Mouse (Mus musculus): ENCODE measurements at regions not wholly inside any gene's neighbourhood (a gene's known extent, or its start where the extent isn't known, plus 50 kb on each side); places are given as distances from the start of the nearest gene placed in this dataset.
A peak's percentile ranks its signal among the peaks of the same experiment; 100 is the strongest.

GRCm38 (mm10) chr1:184606541-184606940, 125.9 kb downstream of the Hlx start:
- DNase-seq (ENCODE audit: low spot score in 2 of 2): no peak

- DNase-seq (ENCODE audit: low spot score in 2 of 2): no peak
Observed at GRCm38 (mm10) chr1:184605666-184606065, 126.8 kb downstream of the Hlx start.

- DNase-seq (ENCODE audit: low spot score in 2 of 2): no peak
Observed at GRCm38 (mm10) chr1:184603136-184603535, 129.3 kb downstream of the Hlx start.

- DNase-seq (ENCODE audit: low spot score in 2 of 2): no peak
Observed at GRCm38 (mm10) chr1:184595449-184595848, 137.0 kb downstream of the Hlx start.

GRCm38 (mm10) chr1:184590634-184591033, 141.8 kb downstream of the Hlx start:
- no peak for DNase-seq (ENCODE audit: low spot score in 2 of 2)

GRCm38 (mm10) chr1:184589277-184589676, 143.1 kb downstream of the Hlx start:
- no peak for DNase-seq (ENCODE audit: low spot score in 2 of 2)

- no peak for DNase-seq (ENCODE audit: low spot score in 2 of 2)
Observed at GRCm38 (mm10) chr1:184584505-184584874, 147.9 kb downstream of the Hlx start.

- no peak for DNase-seq (ENCODE audit: low spot score in 2 of 2)
Observed at GRCm38 (mm10) chr1:184583751-184584504, 148.5 kb downstream of the Hlx start.

GRCm38 (mm10) chr1:184579475-184579874, 152.9 kb downstream of the Hlx start:
- DNase-seq (ENCODE audit: low spot score in 2 of 2): no peak

- DNase-seq (ENCODE audit: low spot score in 2 of 2): no peak
Observed at GRCm38 (mm10) chr1:184576527-184576926, 155.9 kb downstream of the Hlx start.

- peak in 1 of 2 experiments; percentile 9 for DNase-seq (ENCODE audit: low spot score in 2 of 2)
Observed at GRCm38 (mm10) chr1:184573325-184573724, 159.1 kb downstream of the Hlx start.

- no peak for DNase-seq (ENCODE audit: low spot score in 2 of 2)
Observed at GRCm38 (mm10) chr1:184570681-184571080, 161.7 kb downstream of the Hlx start.

GRCm38 (mm10) chr1:184562926-184563325, 169.5 kb downstream of the Hlx start:
- no peak for DNase-seq (ENCODE audit: low spot score in 2 of 2)

GRCm38 (mm10) chr1:184562239-184562638, 170.2 kb downstream of the Hlx start:
- no peak for DNase-seq (ENCODE audit: low spot score in 2 of 2)

GRCm38 (mm10) chr1:184559543-184559942, 172.9 kb downstream of the Hlx start:
- no peak for DNase-seq (ENCODE audit: low spot score in 2 of 2)

GRCm38 (mm10) chr1:184553791-184554190, 178.6 kb downstream of the Hlx start:
- no peak for DNase-seq (ENCODE audit: low spot score in 2 of 2)

- DNase-seq (ENCODE audit: low spot score in 2 of 2): no peak
Observed at GRCm38 (mm10) chr1:184550491-184550890, 181.9 kb downstream of the Hlx start.

GRCm38 (mm10) chr1:184547650-184548235, 184.7 kb downstream of the Hlx start:
- DNase-seq (ENCODE audit: low spot score in 2 of 2): no peak

GRCm38 (mm10) chr1:184546140-184546661, 186.2 kb downstream of the Hlx start:
- no peak for DNase-seq (ENCODE audit: low spot score in 2 of 2)

GRCm38 (mm10) chr1:184545111-184545510, 187.3 kb downstream of the Hlx start:
- no peak for DNase-seq (ENCODE audit: low spot score in 2 of 2)

GRCm38 (mm10) chr1:184542321-184543115, 189.9 kb downstream of the Hlx start:
- DNase-seq (ENCODE audit: low spot score in 2 of 2): no peak

GRCm38 (mm10) chr1:184539818-184540217, 192.6 kb downstream of the Hlx start:
- DNase-seq (ENCODE audit: low spot score in 2 of 2): no peak

Data from frontal cortex, postnatal 36 days (tissue).